In genomic region chr7:35026838-35027291, GRCm38 (mm10) we compare ENCODE assay signal across 11 mouse cellular contexts. TPM values are rescaled to one million over a fixed set of nuclear protein-coding genes. Genes with fewer than 3 reads are reported as not detected.
A peak's percentile ranks its signal among the peaks of the same experiment; 100 is the strongest.
DNase-seq lines count a peak whose midpoint lies in the region; ATAC-seq and TF ChIP-seq lines count a peak whose summit lies in the region.
"Had no signal": no experiment of that assay in that cellular context is flagged by ENCODE, and none has a peak within 500 bp of the region (broad histone marks: within the 10 kb centered on the region; RNA-seq: fewer than 3 reads in every experiment).

No protein-coding gene starts in this region.

- H3K9ac ChIP-seq in midbrain, embryonic 14.5 days (replicated peaks; ENCODE audit: low read length) = no peak overlapping the region
- H3K9ac ChIP-seq in midbrain, embryonic 16.5 days (ENCODE audit: low read depth, low read length) = no peak overlapping the region
- no peak overlapping the region for H3K9ac ChIP-seq in heart, postnatal 0 days (replicated peaks; ENCODE audit: low read depth, low read length)
- H3K9ac ChIP-seq: embryonic facial prominence, embryonic 13.5 days; limb, embryonic 12.5 days; stomach, embryonic 15.5 days had no signal

- H3K4me3 ChIP-seq in midbrain, embryonic 14.5 days (replicated peaks; ENCODE audit: low read depth, low read length) = no peak overlapping the region
- H3K4me3 ChIP-seq in midbrain, embryonic 16.5 days (ENCODE audit: low read depth, low read length) = no peak overlapping the region
- H3K4me3 ChIP-seq in heart, postnatal 0 days (ENCODE audit: low read depth, low read length) = no peak overlapping the region
- H3K4me3 ChIP-seq: embryonic facial prominence, embryonic 13.5 days; limb, embryonic 12.5 days; stomach, embryonic 15.5 days had no signal

- H3K4me1 ChIP-seq in midbrain, embryonic 14.5 days (ENCODE audit: control insufficient read depth, insufficient read depth, low read length) = no peaks in the 10 kb centered on the region
- peaks cover 6% of the 10 kb centered on the region for H3K4me1 ChIP-seq in midbrain, embryonic 16.5 days (ENCODE audit: control insufficient read depth, insufficient read depth, low read length)
- H3K4me1 ChIP-seq in heart, postnatal 0 days (ENCODE audit: control insufficient read depth, insufficient read depth) = no peaks in the 10 kb centered on the region

- no peak overlapping the region for H3K27ac ChIP-seq in midbrain, embryonic 14.5 days (replicated peaks; ENCODE audit: low read depth, low read length)
- H3K27ac ChIP-seq in midbrain, embryonic 16.5 days (ENCODE audit: low read length) = no peak overlapping the region
- H3K27ac ChIP-seq in heart, postnatal 0 days (ENCODE audit: low read depth) = no peak overlapping the region
- H3K27ac ChIP-seq: stomach, embryonic 15.5 days had no signal

- whole genome bisulfite sequencing in midbrain, embryonic 14.5 days = 78% methylated on average over 3 of the region's 3 CpGs
- WGBS in midbrain, embryonic 16.5 days = 78% methylated on average over 3 of the region's 3 CpGs
- 70% methylated on average over 3 of the region's 3 CpGs for WGBS in heart, postnatal 0 days

- TF ChIP-seq EP300 in heart, postnatal 0 days (IDR thresholded peaks at IDR 0.05; ENCODE audit: low read depth) = no peak

- H3K27me3 ChIP-seq in midbrain, embryonic 14.5 days (ENCODE audit: control insufficient read depth, insufficient read depth, low read length) = no peaks in the 10 kb centered on the region
- H3K27me3 ChIP-seq in midbrain, embryonic 16.5 days (ENCODE audit: control insufficient read depth, insufficient read depth, low read depth, low read length) = no peaks in the 10 kb centered on the region
- H3K27me3 ChIP-seq in heart, postnatal 0 days (ENCODE audit: control insufficient read depth, insufficient read depth, low read length) = no peaks in the 10 kb centered on the region
- H3K27me3 ChIP-seq: embryonic facial prominence, embryonic 13.5 days; limb, embryonic 12.5 days; stomach, embryonic 15.5 days had no signal

- no peak overlapping the region for H3K4me2 ChIP-seq in midbrain, embryonic 14.5 days (ENCODE audit: low read length)
- H3K4me2 ChIP-seq in midbrain, embryonic 16.5 days (ENCODE audit: low read length) = no peak overlapping the region
- no peak overlapping the region for H3K4me2 ChIP-seq in heart, postnatal 0 days (ENCODE audit: low read depth, low read length)
- H3K4me2 ChIP-seq: embryonic facial prominence, embryonic 13.5 days; limb, embryonic 12.5 days; stomach, embryonic 15.5 days had no signal

- peak; percentile 51 to 85 for DNase-seq in adrenal gland, adult (ENCODE audit: inconsistent age in 2 of 2, low spot score in 1 of 2)
- no peak for DNase-seq in adrenal gland, postnatal 4 days (ENCODE audit: low spot score in 2 of 2)
- peak; percentile 75 for DNase-seq in midbrain, embryonic 14.5 days
- DNase-seq in heart, postnatal 0 days (ENCODE audit: low spot score) = peak; percentile 23
- peak; percentile 54 to 63 for DNase-seq in left cerebral cortex, postnatal 25 days (ENCODE audit: low spot score in 2 of 2)
- peak; percentile 52 for DNase-seq in ovary, postnatal 36 days (ENCODE audit: low spot score)
- DNase-seq in cerebellum, adult 18-20 months = no peak

- intact Hi-C loops in left cerebral cortex, postnatal 25 days (cut with DNase I) = loop anchor here (1.0 to 5.0 kb wide), 4 partner anchors 28 to 240 kb away; no protein-coding TSS in a partner anchor

- 0 out of 2 replicates have a peak, but pooled peaks cover 4% of the 10 kb centered on the region for H3K36me3 ChIP-seq in midbrain, embryonic 14.5 days (ENCODE audit: control insufficient read depth, insufficient read depth, low read length)
- no peaks in the 10 kb centered on the region for H3K36me3 ChIP-seq in midbrain, embryonic 16.5 days (ENCODE audit: control insufficient read depth, insufficient read depth, low read length)
- H3K36me3 ChIP-seq in heart, postnatal 0 days (replicated peaks; ENCODE audit: control insufficient read depth, insufficient read depth, low read length) = peaks cover 7% of the 10 kb centered on the region; the same call in 1 of the 2 replicates
- H3K36me3 ChIP-seq: stomach, embryonic 15.5 days had no signal

- peak; percentile 52 for TF ChIP-seq CTCF in heart, postnatal 0 days (IDR thresholded peaks at IDR 0.05; ENCODE audit: low read depth)

- H3K9me3 ChIP-seq in midbrain, embryonic 14.5 days (ENCODE audit: control insufficient read depth, low read length) = no peaks in the 10 kb centered on the region
- no peaks in the 10 kb centered on the region for H3K9me3 ChIP-seq in midbrain, embryonic 16.5 days (replicated peaks; ENCODE audit: control insufficient read depth, low read length, poor library complexity, severe bottlenecking)
- H3K9me3 ChIP-seq in heart, postnatal 0 days (replicated peaks; ENCODE audit: control insufficient read depth, low read length) = no peaks in the 10 kb centered on the region
- H3K9me3 ChIP-seq: embryonic facial prominence, embryonic 13.5 days; limb, embryonic 12.5 days; stomach, embryonic 15.5 days had no signal

- ATAC-seq in midbrain, embryonic 14.5 days (ENCODE audit: low FRiP score, low TSS enrichment) = no peak
- ATAC-seq in midbrain, embryonic 16.5 days = no peak
- ATAC-seq in heart, postnatal 0 days (ENCODE audit: insufficient read depth, low read depth) = no peak

RNA-seq across cellular contexts. Expression of gene Cebpg, which starts 29.5 kb away (rescaled TPM):
- 10 to 100 TPM; 32.1 to 33.9 TPM for total RNA-seq in adrenal gland, postnatal 4 days (2021)
- 29.6 and 32.0 TPM in 2 replicates for polyA plus RNA-seq in midbrain, embryonic 14.5 days (2014; fragmentation: Nextera tagmentation; extraction: Ambion mirVana)
- polyA plus RNA-seq in midbrain, embryonic 16.5 days (2015; fragmentation: Nextera tagmentation; extraction: Ambion mirVana) = 24.2 and 27.3 TPM in 2 replicates
- 3.6 and 9.1 TPM in 2 replicates for total RNA-seq in heart, postnatal 0 days (2014; rRNA removed; ENCODE audit: low replicate concordance)
- polyA plus RNA-seq in heart, postnatal 0 days (2015; fragmentation: Nextera tagmentation; extraction: Ambion mirVana) = 13.4 and 13.9 TPM in 2 replicates
- 10 to 100 TPM; 31.3 to 34.8 TPM for total RNA-seq in left cerebral cortex, postnatal 25 days (2021)

Comparison
In these comparisons a context has a peak if more than half of its experiments do, and no peak if none do; other contexts are left out.
1. DNase-seq: peak in adrenal gland, adult (2 of 2), midbrain, embryonic 14.5 days (single experiment), heart, postnatal 0 days (single experiment), left cerebral cortex, postnatal 25 days (2 of 2) and ovary, postnatal 36 days (single experiment); none in adrenal gland, postnatal 4 days (0 of 2) and cerebellum, adult 18-20 months (0 of 2).